Mouse (Mus musculus): Measurements from ENCODE around the gene Lrrc73. TPM values are rescaled to one million over a fixed set of nuclear protein-coding genes. Genes with fewer than 3 reads are reported as not detected.
A peak's percentile ranks its signal among the peaks of the same experiment; 100 is the strongest.

Gene Lrrc73
- polyA plus RNA-seq, 1 experiment from 2014 or later = 0.59 TPM

DNA sequence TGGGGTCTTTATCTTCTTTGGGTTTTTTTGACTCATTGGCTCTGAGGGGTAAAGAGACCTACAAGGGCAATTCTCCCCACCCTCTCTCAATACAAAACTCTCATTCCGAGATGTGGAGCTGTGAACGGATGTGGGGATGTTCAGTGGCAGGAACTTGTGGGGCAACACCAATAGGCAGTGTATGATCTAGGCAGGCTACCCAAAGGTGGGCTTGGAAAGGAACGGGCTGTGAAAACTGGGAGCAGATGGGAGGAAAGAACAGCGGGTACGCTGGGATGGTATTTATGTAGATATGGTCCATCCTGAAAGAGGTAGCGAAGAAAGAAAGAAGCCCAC is 43.7 kb downstream of the Lrrc73 start:
- ATAC-seq (ENCODE audit: extremely low read depth, insufficient number of reproducible peaks, low FRiP score, low TSS enrichment) = no peak
- Histone ChIP-seq H3K36me3 (no peaks in the 10 kb centered on the region), H3K4me1 (peaks cover 19% of the 10 kb centered on the region), H3K9me3 (no peaks in the 10 kb centered on the region), H3K9ac (peak overlapping the region; percentile 80), H3K27me3 (replicated peaks) (peaks cover 87% of the 10 kb centered on the region), H3K4me3 (peak overlapping the region; percentile 67), H3K4me2 (peak overlapping the region; percentile 100), H3K27ac (replicated peaks) (no peak overlapping the region)
- WGBS = 12% methylated on average over 6 of the region's 6 CpGs

DNA sequence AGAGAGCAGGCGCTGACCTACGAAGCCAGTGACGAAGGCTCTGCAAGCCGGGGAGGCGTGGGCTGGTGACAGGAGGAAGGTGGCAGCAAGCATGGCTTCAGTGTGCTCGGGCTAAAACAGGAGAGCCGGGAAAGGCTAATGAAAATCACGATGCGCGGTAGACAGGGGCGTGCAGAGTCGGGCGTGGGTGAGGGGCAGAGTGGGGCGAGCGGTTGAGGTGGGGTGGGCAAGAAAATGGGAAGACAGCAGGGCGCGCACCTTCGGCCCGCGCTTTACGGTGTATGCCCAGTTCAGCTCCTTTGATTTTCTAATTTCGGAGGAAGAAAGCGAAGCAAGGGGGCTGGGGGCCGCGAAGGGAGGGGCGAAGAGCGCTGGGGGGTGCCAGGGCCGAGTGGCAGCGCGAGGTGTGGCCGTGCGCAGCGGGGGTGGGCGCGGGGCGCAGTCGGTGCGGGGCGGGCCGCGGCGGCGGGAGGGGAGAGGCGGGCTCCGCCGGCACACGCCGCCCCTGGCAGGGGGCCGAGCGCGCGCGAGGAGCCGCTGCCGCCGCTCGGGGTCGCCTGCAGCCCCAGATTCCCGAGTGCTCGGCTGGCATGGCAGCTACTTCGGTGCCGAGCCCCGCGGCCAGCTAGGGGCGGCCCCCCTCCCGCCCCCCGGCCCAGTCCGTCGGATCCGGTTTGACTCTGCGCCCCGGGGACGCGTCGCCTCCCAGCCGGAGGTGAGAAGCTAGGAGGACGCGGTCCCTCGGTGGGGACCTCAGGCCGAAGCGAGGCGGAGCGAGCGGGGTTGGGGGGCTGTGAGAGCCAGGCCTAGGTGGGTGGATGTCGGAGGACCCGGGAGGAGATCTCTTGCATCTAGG is 44.3 kb downstream of the Lrrc73 start, which contains the start of gene Dlk2:
Gene Dlk2, plus strand, starts transcription at position 58 of the 856 bp plus-strand sequence.
- H3K4me2 ChIP-seq = peak within 1 kb of the TSS; percentile 100
- H3K36me3 ChIP-seq = no peaks in the 10 kb centered on the region
- under 1% methylated on average over 73 of the region's 86 CpGs for WGBS
- peak within 1 kb of the TSS; percentile 80 for H3K9ac ChIP-seq
- peak; percentile 51 for ATAC-seq (ENCODE audit: extremely low read depth, insufficient number of reproducible peaks, low FRiP score, low TSS enrichment)
- no peak within 1 kb of the TSS for H3K27ac ChIP-seq (replicated peaks)
- H3K27me3 ChIP-seq (replicated peaks) = peaks cover 86% of the 10 kb centered on the region
- peaks cover 19% of the 10 kb centered on the region for H3K4me1 ChIP-seq
- H3K9me3 ChIP-seq = no peaks in the 10 kb centered on the region
- H3K4me3 ChIP-seq = peak within 1 kb of the TSS; percentile 67

- WGBS = under 1% methylated on average over 48 of the region's 48 CpGs
- Histone ChIP-seq H3K27me3 (replicated peaks) (peaks cover 85% of the 10 kb centered on the region), H3K9ac (peak overlapping the region; percentile 80), H3K9me3 (no peaks in the 10 kb centered on the region), H3K27ac (replicated peaks) (no peak overlapping the region), H3K4me2 (peak overlapping the region; percentile 100), H3K36me3 (no peaks in the 10 kb centered on the region), H3K4me3 (peak overlapping the region; percentile 67), H3K4me1 (peaks cover 19% of the 10 kb centered on the region)
- ATAC-seq (ENCODE audit: extremely low read depth, insufficient number of reproducible peaks, low FRiP score, low TSS enrichment) = peak; percentile 68; the same call in 1 of the 2 replicates
Observed at GRCm38 (mm10) chr17:46298220-46298913, 45.0 kb downstream of the Lrrc73 start.

- H3K36me3 ChIP-seq = peaks cover 20% of the 10 kb centered on the region
- H3K9me3 ChIP-seq = no peaks in the 10 kb centered on the region
- H3K4me3 ChIP-seq = no peak overlapping the region
- no peak overlapping the region for H3K4me2 ChIP-seq
- no peak overlapping the region for H3K27ac ChIP-seq (replicated peaks)
- no peak overlapping the region for H3K9ac ChIP-seq
- H3K27me3 ChIP-seq (replicated peaks) = peaks cover 64% of the 10 kb centered on the region
- 65% methylated on average over 12 of the region's 12 CpGs for WGBS
- H3K4me1 ChIP-seq = peaks cover 23% of the 10 kb centered on the region
- ATAC-seq (ENCODE audit: extremely low read depth, insufficient number of reproducible peaks, low FRiP score, low TSS enrichment) = no peak
Observed at GRCm38 (mm10) chr17:46301892-46302291, 48.6 kb downstream of the Lrrc73 start.

DNA sequence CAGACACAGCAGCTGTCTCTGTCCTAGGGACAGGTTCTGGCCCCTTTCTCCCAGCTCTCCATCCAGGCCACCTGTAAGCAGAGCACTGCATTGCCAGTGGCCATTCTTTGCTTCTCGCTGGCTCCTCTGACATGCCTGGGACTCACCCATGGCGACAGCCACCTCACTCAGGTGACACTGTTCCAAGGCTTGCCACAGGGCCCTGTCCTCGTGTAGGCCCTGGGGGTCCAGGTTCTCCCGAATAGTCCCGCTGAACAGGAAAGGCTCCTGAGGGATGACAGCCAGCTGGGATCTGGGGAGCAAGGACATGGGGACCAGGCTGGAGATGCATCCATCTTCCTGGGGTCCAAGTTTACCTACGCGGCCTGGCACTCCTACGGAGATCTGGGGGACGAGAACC is 50.9 kb downstream of the Lrrc73 start:
- H3K9ac ChIP-seq = no peak overlapping the region
- 88% methylated on average over 9 of the region's 9 CpGs for WGBS
- H3K36me3 ChIP-seq = peaks cover 20% of the 10 kb centered on the region
- H3K9me3 ChIP-seq = no peaks in the 10 kb centered on the region
- H3K27me3 ChIP-seq (replicated peaks) = peaks cover 41% of the 10 kb centered on the region
- no peak overlapping the region for H3K27ac ChIP-seq (replicated peaks)
- ATAC-seq (ENCODE audit: extremely low read depth, insufficient number of reproducible peaks, low FRiP score, low TSS enrichment) = no peak
- H3K4me3 ChIP-seq = no peak overlapping the region
- H3K4me1 ChIP-seq = 0 out of 2 replicates have a peak, but pooled peaks cover 4% of the 10 kb centered on the region
- H3K4me2 ChIP-seq = no peak overlapping the region

MicroRNAs encoded within 50 kb of the gene (microRNA counts, 519-probe panel; counts per million panel counts)
- microRNA mmu-miR-693-3p = 209 counts per million, percentile 61 among the panel's probes with 10 or more counts
- microRNA mmu-miR-693-5p = 209 counts per million, percentile 61 among the panel's probes with 10 or more counts

Small RNA genes within 50 kb of the gene (microRNA-seq; reads per million reads assigned to microRNA genes)
- gene Mir693 = not detected

Other genes starting within 250 kb of the Lrrc73 start
- 5.2 and 5.4 TPM in 2 replicates for gene Vegfa, start 221.2 kb upstream of the Lrrc73 start, polyA plus RNA-seq (2015; fragmentation: Nextera tagmentation; extraction: Ambion mirVana)
- gene Mrps18a, start 142.5 kb upstream of the Lrrc73 start, polyA plus RNA-seq (2015; fragmentation: Nextera tagmentation; extraction: Ambion mirVana) = 123 and 132 TPM in 2 replicates
- 6.0 and 6.1 TPM in 2 replicates for gene Rsph9, start 109.3 kb upstream of the Lrrc73 start, polyA plus RNA-seq (2015; fragmentation: Nextera tagmentation; extraction: Ambion mirVana)
- 28.1 and 30.5 TPM in 2 replicates for gene Mad2l1bp, start 100.0 kb upstream of the Lrrc73 start, polyA plus RNA-seq (2015; fragmentation: Nextera tagmentation; extraction: Ambion mirVana)
- 29.2 and 30.7 TPM in 2 replicates for gene Gtpbp2, start 92.5 kb upstream of the Lrrc73 start, polyA plus RNA-seq (2015; fragmentation: Nextera tagmentation; extraction: Ambion mirVana)
- gene Polh, start 50.9 kb upstream of the Lrrc73 start, polyA plus RNA-seq (2015; fragmentation: Nextera tagmentation; extraction: Ambion mirVana) = 9.6 and 11.3 TPM in 2 replicates
- 19.8 and 20.4 TPM in 2 replicates for gene Xpo5, start 50.7 kb upstream of the Lrrc73 start, polyA plus RNA-seq (2015; fragmentation: Nextera tagmentation; extraction: Ambion mirVana)
- gene Polr1c, start 5.5 kb upstream of the Lrrc73 start, polyA plus RNA-seq (2015; fragmentation: Nextera tagmentation; extraction: Ambion mirVana) = 46.8 and 48.4 TPM in 2 replicates
- 80.3 and 83.1 TPM in 2 replicates for gene Yipf3, start 5.5 kb upstream of the Lrrc73 start, polyA plus RNA-seq (2015; fragmentation: Nextera tagmentation; extraction: Ambion mirVana)
- gene Tjap1, start 29.5 kb downstream of the Lrrc73 start, polyA plus RNA-seq (2015; fragmentation: Nextera tagmentation; extraction: Ambion mirVana) = 35.7 and 37.1 TPM in 2 replicates
- 0.35 and 0.47 TPM in 2 replicates for gene Dlk2, start 43.9 kb downstream of the Lrrc73 start, polyA plus RNA-seq (2015; fragmentation: Nextera tagmentation; extraction: Ambion mirVana)
- 4.3 and 4.9 TPM in 2 replicates for gene Abcc10, start 74.8 kb downstream of the Lrrc73 start, polyA plus RNA-seq (2015; fragmentation: Nextera tagmentation; extraction: Ambion mirVana)
- gene Zfp318, start 130.2 kb downstream of the Lrrc73 start, polyA plus RNA-seq (2015; fragmentation: Nextera tagmentation; extraction: Ambion mirVana) = 5.1 and 5.2 TPM in 2 replicates
- 1.2 TPM in 2 replicates for gene Crip3, start 175.4 kb downstream of the Lrrc73 start, polyA plus RNA-seq (2015; fragmentation: Nextera tagmentation; extraction: Ambion mirVana)
- not detected in 2 replicates for gene Slc22a7, start 184.9 kb downstream of the Lrrc73 start, polyA plus RNA-seq (2015; fragmentation: Nextera tagmentation; extraction: Ambion mirVana)
- 0.10 and 0.12 TPM in 2 replicates for gene Ttbk1, start 234.1 kb downstream of the Lrrc73 start, polyA plus RNA-seq (2015; fragmentation: Nextera tagmentation; extraction: Ambion mirVana)
- gene Dnph1, start 243.2 kb downstream of the Lrrc73 start, polyA plus RNA-seq (2015; fragmentation: Nextera tagmentation; extraction: Ambion mirVana) = 24.7 and 32.5 TPM in 2 replicates

Data from heart, embryonic 13.5 days (tissue).